Mouse (Mus musculus): ENCODE measurements at regions not wholly inside any gene's neighbourhood (a gene's known extent, or its start where the extent isn't known, plus 50 kb on each side); places are given as distances from the start of the nearest gene placed in this dataset.
A peak's percentile ranks its signal among the peaks of the same experiment; 100 is the strongest.

DNA sequence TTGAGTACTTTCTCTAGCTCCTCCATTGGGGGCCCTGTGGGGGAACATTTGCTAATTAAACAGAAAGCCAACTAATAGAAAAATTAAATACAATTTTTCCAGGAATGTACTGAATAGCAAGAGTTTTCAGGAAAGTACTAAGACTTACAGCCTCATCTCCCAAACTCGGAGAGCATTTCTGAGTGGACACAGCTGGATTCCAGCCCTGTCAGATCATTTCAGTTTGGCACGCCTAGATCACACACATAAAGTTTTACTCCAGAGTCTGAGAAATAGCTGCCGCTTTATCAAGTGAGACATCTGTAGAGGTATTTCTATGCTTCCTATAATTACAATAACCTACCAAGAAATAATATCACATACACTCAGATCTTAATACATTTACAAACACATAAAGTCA is 470.7 kb downstream of the Rps29 start:
- no peak for DNase-seq (ENCODE audit: low read depth, low spot score)

DNA sequence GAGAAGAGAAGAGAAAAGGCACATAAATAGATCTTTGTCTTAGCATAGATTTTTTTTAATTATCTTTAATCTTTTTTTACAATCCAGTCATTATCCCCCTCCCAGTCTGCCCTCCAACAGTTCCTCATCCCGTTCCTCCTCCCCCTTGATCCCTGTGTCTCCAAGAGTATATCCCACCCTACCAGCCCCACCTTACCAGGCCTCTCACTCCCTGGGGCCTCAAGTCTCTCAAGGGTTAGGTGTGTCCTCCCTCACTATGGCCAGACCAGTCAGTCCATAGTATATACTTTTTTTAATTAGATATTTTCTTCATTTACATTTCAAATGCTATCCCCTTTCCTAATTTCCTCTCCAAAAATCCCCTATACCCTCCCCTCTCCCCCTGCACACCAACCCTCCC is 475.1 kb downstream of the Rps29 start:
- no peak for DNase-seq (ENCODE audit: low read depth, low spot score)

DNA sequence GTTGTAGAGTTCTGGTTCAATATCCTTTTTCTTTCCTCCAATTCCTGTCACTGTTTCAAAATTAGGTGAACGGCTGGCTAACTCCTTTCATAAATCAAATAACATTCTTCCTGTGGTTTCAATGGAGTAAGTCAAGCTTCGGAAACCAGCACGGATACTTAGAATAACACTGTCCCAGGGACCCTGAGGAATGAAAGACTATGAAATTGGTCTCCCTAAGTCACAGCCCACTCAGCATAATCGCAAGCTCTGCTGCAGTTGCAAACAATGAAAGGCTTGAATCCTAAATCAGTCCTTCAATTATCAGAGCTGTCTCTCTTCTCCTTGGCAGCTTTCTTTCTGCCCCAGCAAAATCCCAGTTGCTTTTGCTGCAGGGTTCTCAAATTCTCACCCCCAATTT is 475.8 kb downstream of the Rps29 start:
- DNase-seq (ENCODE audit: low read depth, low spot score) = no peak

DNA sequence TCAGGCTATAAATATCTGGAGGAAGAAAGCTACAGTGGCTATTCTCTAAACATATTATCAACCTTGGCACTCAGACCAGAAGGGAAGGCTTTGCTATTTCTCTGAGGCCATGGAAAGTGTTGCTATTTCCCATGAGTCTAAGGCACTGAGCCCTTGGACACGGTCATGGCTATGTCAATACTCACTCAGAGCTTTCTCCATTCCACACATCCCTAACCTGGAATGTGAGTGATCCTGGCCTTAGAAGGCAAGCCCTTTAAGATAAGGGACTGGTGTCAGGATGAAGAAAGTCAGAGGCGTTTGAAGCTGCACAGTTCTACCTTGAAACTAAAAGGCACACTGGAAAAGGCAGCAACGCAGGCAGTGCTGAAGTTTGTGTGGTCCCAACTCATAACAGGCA is 478.3 kb downstream of the Rps29 start:
- DNase-seq (ENCODE audit: low read depth, low spot score) = no peak

- DNase-seq (ENCODE audit: low read depth, low spot score) = peak; percentile 1
Observed at GRCm38 (mm10) chr12:68676096-68676775, 482.8 kb downstream of the Rps29 start.

DNA sequence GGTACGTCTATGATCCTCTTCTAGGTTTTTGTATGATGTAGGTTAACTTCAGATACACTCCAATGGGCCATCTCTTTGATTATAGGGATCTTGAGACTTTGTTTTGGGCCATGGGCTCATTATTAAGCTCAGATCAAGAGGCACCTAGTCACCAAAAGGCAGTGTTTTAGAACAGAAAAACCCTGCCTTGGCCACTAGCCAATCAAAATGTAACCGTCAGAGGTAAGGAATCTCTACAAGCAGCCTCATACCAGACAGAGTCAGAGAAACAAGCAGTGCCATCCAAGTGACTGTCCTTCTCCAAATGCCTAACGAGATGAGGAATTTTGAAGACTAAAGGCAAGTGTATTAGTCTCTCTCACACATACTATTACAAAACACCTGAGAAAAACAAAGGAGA is 487.0 kb downstream of the Rps29 start:
- DNase-seq (ENCODE audit: low read depth, low spot score) = no peak

GRCm38 (mm10) chr12:68645901-68646585 is 512.9 kb downstream of the Rps29 start:
- no peak for DNase-seq (ENCODE audit: low read depth, low spot score)

GRCm38 (mm10) chr12:68643671-68644070 is 515.3 kb downstream of the Rps29 start:
- DNase-seq (ENCODE audit: low read depth, low spot score) = no peak

DNA sequence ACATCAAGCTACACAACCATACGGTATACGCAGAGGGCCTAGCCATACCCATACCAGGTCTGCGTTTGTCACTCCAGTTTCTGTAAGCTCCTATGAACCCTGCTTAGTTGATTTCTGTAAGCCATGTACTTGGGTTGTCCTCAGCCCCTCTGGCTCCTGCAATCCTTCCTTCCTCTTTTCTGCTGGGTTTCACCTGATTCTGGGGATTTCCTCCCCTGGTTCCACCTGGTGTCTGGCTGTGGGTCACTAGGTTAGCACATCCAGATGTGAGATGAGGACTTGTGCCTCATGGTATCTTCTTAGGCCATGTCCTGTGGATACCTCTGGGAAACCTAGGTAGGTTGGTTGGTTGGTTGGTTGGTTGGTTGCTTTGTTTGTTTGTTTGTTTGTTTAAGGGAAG is 526.5 kb downstream of the Rps29 start:
- DNase-seq (ENCODE audit: low read depth, low spot score) = no peak

GRCm38 (mm10) chr12:68618337-68618736 is 540.6 kb downstream of the Rps29 start:
- DNase-seq (ENCODE audit: low read depth, low spot score) = no peak

DNA sequence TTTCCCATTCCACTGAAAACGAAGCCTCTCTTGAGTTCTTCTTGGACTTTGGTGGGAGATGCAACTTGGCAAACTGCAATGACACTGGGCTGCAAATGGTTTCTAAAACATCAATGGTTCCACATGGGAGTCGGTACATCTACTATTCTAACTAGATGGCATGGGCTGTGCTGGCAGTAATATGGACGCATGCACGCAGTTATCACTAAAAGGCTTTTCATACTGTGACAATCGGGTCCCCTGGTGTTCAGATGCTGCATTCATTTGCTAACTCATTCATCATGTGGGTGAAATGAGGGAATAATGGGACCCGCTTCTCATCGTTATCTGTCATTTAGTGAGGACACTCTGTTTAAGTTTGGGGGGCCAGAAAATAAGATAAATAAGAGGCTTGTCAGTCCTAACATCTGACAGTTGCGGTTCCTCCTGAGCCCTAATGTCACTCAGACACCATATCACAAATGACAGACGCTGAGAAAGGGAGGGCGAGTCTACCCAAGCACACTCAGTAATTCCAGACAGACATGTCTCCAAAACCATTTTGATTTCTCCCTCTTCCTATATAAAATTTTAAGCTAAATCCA is 553.5 kb downstream of the Rps29 start:
- no peak for DNase-seq (ENCODE audit: low read depth, low spot score)

- no peak for DNase-seq (ENCODE audit: low read depth, low spot score)
Observed at GRCm38 (mm10) chr12:68604524-68605299, 554.3 kb downstream of the Rps29 start.

- no peak for DNase-seq (ENCODE audit: low read depth, low spot score)
Observed at GRCm38 (mm10) chr12:68602682-68603081, 556.3 kb downstream of the Rps29 start.

DNA sequence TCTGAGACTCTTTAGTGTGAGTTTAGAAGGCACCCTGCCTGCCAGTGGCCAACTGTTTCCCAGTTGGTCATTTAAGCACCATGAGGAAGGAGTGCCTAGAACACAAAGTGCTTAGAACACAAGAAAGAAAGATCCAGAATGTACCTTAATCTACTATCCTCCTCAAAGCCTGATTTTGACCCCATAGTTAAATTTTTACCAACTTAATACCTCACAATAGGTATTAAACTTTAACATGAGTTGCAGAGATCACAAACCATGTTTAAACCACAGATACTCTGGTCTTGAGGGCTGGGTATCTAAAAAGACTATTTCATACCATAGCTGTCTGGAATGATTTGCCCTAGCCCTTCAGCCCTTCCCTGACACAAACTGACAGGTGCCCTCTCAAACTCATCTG is 557.6 kb downstream of the Rps29 start:
- no peak for DNase-seq (ENCODE audit: low read depth, low spot score)

- DNase-seq (ENCODE audit: low read depth, low spot score) = no peak
Observed at GRCm38 (mm10) chr12:68599681-68600596, 559.0 kb downstream of the Rps29 start.

- DNase-seq (ENCODE audit: low read depth, low spot score) = no peak
Observed at GRCm38 (mm10) chr12:68599016-68599616, 559.9 kb downstream of the Rps29 start.

- DNase-seq (ENCODE audit: low read depth, low spot score) = no peak
Observed at GRCm38 (mm10) chr12:68585524-68585872, 573.5 kb downstream of the Rps29 start.

DNA sequence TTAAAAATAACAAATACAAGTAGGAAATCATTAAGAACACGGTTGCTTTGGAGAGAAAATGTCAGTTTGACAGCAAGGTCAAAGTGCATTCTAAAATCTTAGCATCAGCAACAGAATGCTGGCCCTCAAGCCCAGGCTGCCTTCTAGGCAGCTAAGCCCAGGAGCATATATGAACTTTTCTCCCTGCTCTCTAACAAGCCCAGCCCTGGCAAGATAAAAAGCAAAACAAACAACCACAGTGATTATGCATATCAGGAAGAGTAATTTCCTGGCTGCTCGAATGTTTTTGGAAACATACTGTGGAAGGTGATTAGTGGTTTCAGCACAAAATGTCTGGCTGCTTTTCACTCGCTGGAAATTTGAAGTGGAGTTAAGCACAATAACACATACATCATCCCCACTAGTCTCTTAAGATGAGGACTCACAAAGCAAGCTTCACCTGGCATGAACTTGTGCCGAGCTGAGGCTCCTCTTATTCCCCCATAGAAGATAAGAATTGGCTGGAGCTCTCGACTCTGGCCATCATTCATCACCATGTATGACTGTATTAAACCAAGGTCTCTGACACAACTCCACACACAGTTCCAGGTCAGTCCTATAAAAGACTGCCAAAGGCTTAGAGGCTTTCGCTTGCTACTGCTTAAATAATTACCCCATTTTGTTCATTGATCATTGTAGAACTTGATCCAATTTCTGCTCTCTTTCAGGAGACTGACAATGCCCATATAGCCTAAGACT is 574.0 kb downstream of the Rps29 start:
- no peak for DNase-seq (ENCODE audit: low read depth, low spot score)

- no peak for DNase-seq (ENCODE audit: low read depth, low spot score)
Observed at GRCm38 (mm10) chr12:68579909-68580308, 579.1 kb downstream of the Rps29 start.

GRCm38 (mm10) chr12:68577453-68577852 is 581.5 kb downstream of the Rps29 start:
- no peak for DNase-seq (ENCODE audit: low read depth, low spot score)
